Comparison of ENCODE assay signal across 8 mouse cellular contexts in genomic region chr2:35620364-35621224, GRCm38 (mm10).
DNase-seq lines count a peak whose midpoint lies in the region; ATAC-seq lines count a peak whose summit lies in the region.

No protein-coding gene starts in this region.

- H3K27ac ChIP-seq in kidney, embryonic 15.5 days: peak overlapping the region; percentile 76
- H3K27ac ChIP-seq in hindbrain, embryonic 12.5 days: 0 out of 2 replicates have a peak overlapping the region, but pooled peaks have one; percentile 31

- DNase-seq in kidney, adult 9 months: no peak
- peak; percentile 57 for DNase-seq in embryo, embryonic 11.5 days (ENCODE audit: low read depth, low spot score)
- DNase-seq in neural tube, embryonic 10.5 days (ENCODE audit: extremely low spot score, low spot score): peak; percentile 68
- no peak for DNase-seq in thymus, postnatal 25 days
- no peak for DNase-seq in layer of hippocampus, adult 9-11 months
- no peak for DNase-seq in right cerebral cortex, postnatal 36 days (ENCODE audit: low spot score in 2 of 2)

- H3K36me3 ChIP-seq in kidney, embryonic 15.5 days: peaks cover 1% of the 10 kb centered on the region; the same call in 1 of the 2 replicates
- H3K36me3 ChIP-seq in hindbrain, embryonic 12.5 days: no peaks in the 10 kb centered on the region

- no peaks in the 10 kb centered on the region for H3K27me3 ChIP-seq in kidney, embryonic 15.5 days
- H3K27me3 ChIP-seq in hindbrain, embryonic 12.5 days: peaks cover 2% of the 10 kb centered on the region; the same call in 1 of the 2 replicates

- H3K9ac ChIP-seq in kidney, embryonic 15.5 days: no peak overlapping the region
- H3K9ac ChIP-seq in hindbrain, embryonic 12.5 days: no peak overlapping the region

- peak overlapping the region; percentile 31 for H3K4me3 ChIP-seq in kidney, embryonic 15.5 days (replicated peaks)
- 0 out of 2 replicates have a peak overlapping the region, but pooled peaks have one; percentile 8 for H3K4me3 ChIP-seq in hindbrain, embryonic 12.5 days

- H3K4me1 ChIP-seq in kidney, embryonic 15.5 days: peaks cover 97% of the 10 kb centered on the region
- H3K4me1 ChIP-seq in hindbrain, embryonic 12.5 days: peaks cover 66% of the 10 kb centered on the region

- 16% methylated on average over 7 of the region's 7 CpGs for WGBS in kidney, embryonic 15.5 days
- WGBS in hindbrain, embryonic 12.5 days: 21% methylated on average over 7 of the region's 7 CpGs

- H3K4me2 ChIP-seq in kidney, embryonic 15.5 days: peak overlapping the region; percentile 77
- H3K4me2 ChIP-seq in hindbrain, embryonic 12.5 days (replicated peaks): peak overlapping the region; percentile 42

- H3K9me3 ChIP-seq in kidney, embryonic 15.5 days (replicated peaks): no peaks in the 10 kb centered on the region
- H3K9me3 ChIP-seq in hindbrain, embryonic 12.5 days (replicated peaks): no peaks in the 10 kb centered on the region

- ATAC-seq in kidney, embryonic 15.5 days (replicated peaks; ENCODE audit: low FRiP score): peak; percentile 74
- peak; percentile 57 for ATAC-seq in hindbrain, embryonic 12.5 days (ENCODE audit: low FRiP score)

Comparison
In these comparisons a context has a peak if more than half of its experiments do, and no peak if none do; other contexts are left out.
1. DNase-seq: peak in embryo, embryonic 11.5 days (single experiment) and neural tube, embryonic 10.5 days (single experiment); none in kidney, adult 9 months (single experiment), thymus, postnatal 25 days (single experiment), layer of hippocampus, adult 9-11 months (single experiment) and right cerebral cortex, postnatal 36 days (0 of 2).